Mouse (Mus musculus): ENCODE data around the gene Olfr1377. TPM values are rescaled to one million over a fixed set of nuclear protein-coding genes. Genes with fewer than 3 reads are reported as not detected.
A peak's percentile ranks its signal among the peaks of the same experiment; 100 is the strongest.

Olfr1377 gene
- not detected in 2 replicates for polyA plus RNA-seq (2015; fragmentation: Nextera tagmentation; extraction: Ambion mirVana)

DNA sequence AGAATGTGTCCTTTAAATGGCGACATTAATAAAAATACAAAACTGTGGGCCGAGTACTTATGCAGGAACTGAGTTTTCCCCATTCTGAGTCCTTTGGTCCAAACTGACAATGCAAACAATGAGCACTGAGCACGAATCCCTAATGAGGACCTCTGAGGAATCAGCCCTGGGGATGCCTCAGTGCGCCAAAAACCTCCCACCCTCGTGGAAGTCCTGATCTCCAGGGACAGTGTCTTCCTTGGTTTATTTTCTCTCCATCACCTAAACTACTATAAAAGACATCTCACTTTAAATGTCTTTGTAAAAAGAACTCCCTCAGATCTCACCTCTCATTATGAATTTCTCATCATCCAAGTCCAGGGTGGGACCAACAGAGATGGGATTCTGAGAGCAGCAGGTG is at the start of gene Olfr1377:
Olfr1377 (plus strand) TSS at position 301 of the 400 bp plus-strand sequence.
- Histone ChIP-seq H3K4me2 (no peak within 1 kb of the TSS), H3K4me1 (replicated peaks) (no peaks in the 10 kb centered on the region), H3K9ac (no peak within 1 kb of the TSS), H3K36me3 (replicated peaks) (no peaks in the 10 kb centered on the region), H3K4me3 (replicated peaks) (no peak within 1 kb of the TSS), H3K27me3 (no peaks in the 10 kb centered on the region), H3K27ac (replicated peaks) (no peak within 1 kb of the TSS), H3K9me3 (replicated peaks) (no peaks in the 10 kb centered on the region)
- 42% methylated on average over 5 of the region's 5 CpGs for WGBS (ENCODE audit: insufficient replicate concordance)
- ATAC-seq (ENCODE audit: insufficient read depth) = no peak

DNA sequence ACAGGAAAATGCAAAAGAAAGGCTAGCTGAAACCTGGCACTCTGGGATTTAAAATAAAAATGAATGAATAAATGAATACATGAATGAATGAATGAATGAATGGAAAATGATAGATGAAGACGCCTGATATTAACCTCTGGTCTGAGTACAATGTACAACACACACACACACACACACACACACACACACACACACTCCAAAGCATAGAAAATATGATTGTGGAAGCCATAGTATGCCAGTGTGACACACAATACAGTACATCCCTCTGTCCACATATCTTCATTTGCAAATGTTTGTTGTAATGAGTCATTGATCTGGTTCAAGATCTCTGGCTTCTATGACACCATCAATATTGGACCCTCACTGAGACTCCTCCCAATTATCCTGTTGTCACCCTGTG is 49.7 kb upstream of the Olfr1377 start:
- 0 out of 2 replicates have a peak, but pooled peaks cover 3% of the 10 kb centered on the region for H3K4me1 ChIP-seq (replicated peaks)
- H3K27me3 ChIP-seq = peaks cover 26% of the 10 kb centered on the region
- H3K9ac ChIP-seq = no peak overlapping the region
- ATAC-seq (ENCODE audit: insufficient read depth) = no peak
- H3K9me3 ChIP-seq (replicated peaks) = no peaks in the 10 kb centered on the region
- no peak overlapping the region for H3K27ac ChIP-seq (replicated peaks)
- peak overlapping the region; percentile 78 for H3K4me2 ChIP-seq
- WGBS (ENCODE audit: insufficient replicate concordance) = 25% methylated on average over 1 of the region's 1 CpGs
- H3K4me3 ChIP-seq (replicated peaks) = no peak overlapping the region
- no peaks in the 10 kb centered on the region for H3K36me3 ChIP-seq (replicated peaks)

DNA sequence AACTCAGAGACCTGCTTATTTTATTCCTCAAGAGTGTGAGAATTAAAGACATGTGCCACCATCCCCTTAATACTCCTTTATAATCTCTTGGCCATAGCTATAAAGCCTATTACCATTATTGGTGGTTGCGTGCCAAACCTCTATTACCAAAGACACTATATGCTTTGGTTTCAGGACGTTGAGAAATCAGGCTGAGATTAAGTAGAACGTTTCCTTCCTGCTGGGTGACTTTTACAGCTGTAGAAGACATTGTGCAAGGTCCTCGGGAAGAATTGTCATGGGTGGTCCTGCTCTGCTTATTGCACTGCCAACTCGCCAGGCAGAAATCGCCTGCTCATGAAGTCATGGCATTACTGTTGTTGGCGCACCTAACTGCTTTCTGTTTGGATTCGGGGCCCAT is 43.3 kb upstream of the Olfr1377 start:
- WGBS (ENCODE audit: insufficient replicate concordance) = 49% methylated on average over 8 of the region's 8 CpGs
- Histone ChIP-seq H3K9me3 (replicated peaks) (no peaks in the 10 kb centered on the region), H3K4me1 (replicated peaks) (no peaks in the 10 kb centered on the region), H3K27ac (replicated peaks) (no peak overlapping the region), H3K4me3 (replicated peaks) (no peak overlapping the region), H3K36me3 (replicated peaks) (no peaks in the 10 kb centered on the region), H3K9ac (no peak overlapping the region), H3K27me3 (no peaks in the 10 kb centered on the region), H3K4me2 (no peak overlapping the region)
- no peak for ATAC-seq (ENCODE audit: insufficient read depth)

- Histone ChIP-seq H3K27ac (replicated peaks) (no peak overlapping the region), H3K9ac (no peak overlapping the region), H3K27me3 (no peaks in the 10 kb centered on the region), H3K4me1 (replicated peaks) (no peaks in the 10 kb centered on the region), H3K36me3 (replicated peaks) (no peaks in the 10 kb centered on the region), H3K9me3 (replicated peaks) (no peaks in the 10 kb centered on the region), H3K4me3 (replicated peaks) (no peak overlapping the region), H3K4me2 (no peak overlapping the region)
- WGBS (ENCODE audit: insufficient replicate concordance) = 28% methylated on average over 14 of the region's 14 CpGs
- no peak for ATAC-seq (ENCODE audit: insufficient read depth)
Observed at GRCm38 (mm10) chr11:50939621-50940366, 42.0 kb upstream of the Olfr1377 start.

- no peak overlapping the region for H3K27ac ChIP-seq (replicated peaks)
- no peaks in the 10 kb centered on the region for H3K9me3 ChIP-seq (replicated peaks)
- H3K4me2 ChIP-seq = no peak overlapping the region
- no peak overlapping the region for H3K4me3 ChIP-seq (replicated peaks)
- no peaks in the 10 kb centered on the region for H3K4me1 ChIP-seq (replicated peaks)
- H3K27me3 ChIP-seq = no peaks in the 10 kb centered on the region
- WGBS (ENCODE audit: insufficient replicate concordance) = 51% methylated on average over 12 of the region's 12 CpGs
- no peak for ATAC-seq (ENCODE audit: insufficient read depth)
- H3K9ac ChIP-seq = no peak overlapping the region
- H3K36me3 ChIP-seq (replicated peaks) = no peaks in the 10 kb centered on the region
Observed at GRCm38 (mm10) chr11:50942386-50942785, 39.4 kb upstream of the Olfr1377 start.

DNA sequence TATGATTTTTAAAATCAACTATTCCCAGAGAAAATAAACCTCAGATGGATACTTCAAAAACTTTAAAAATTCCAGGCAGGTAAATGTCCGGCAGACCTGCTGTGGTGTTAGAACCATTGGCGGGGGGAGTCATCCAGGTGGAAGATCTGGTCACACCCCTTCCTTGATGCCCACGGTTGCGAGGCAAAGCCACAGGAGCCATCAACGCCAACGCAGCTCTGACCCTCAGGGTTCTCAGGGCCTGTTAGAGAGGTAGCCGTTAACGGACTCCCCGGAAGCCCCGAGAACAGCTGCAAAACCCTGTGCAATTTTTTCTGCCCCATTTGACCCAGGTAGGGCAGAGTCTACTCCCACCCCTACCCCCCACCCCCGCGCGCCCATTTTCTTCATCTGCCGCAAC is 38.3 kb upstream of the Olfr1377 start, which contains the start of gene 4933414I15Rik:
4933414I15Rik (minus strand) TSS at position 260 of the 400 bp plus-strand sequence.
- no peak within 1 kb of the TSS for H3K4me2 ChIP-seq
- no peak for ATAC-seq (ENCODE audit: insufficient read depth)
- H3K36me3 ChIP-seq (replicated peaks) = no peaks in the 10 kb centered on the region
- H3K27ac ChIP-seq (replicated peaks) = no peak within 1 kb of the TSS
- WGBS (ENCODE audit: insufficient replicate concordance) = 65% methylated on average over 14 of the region's 14 CpGs
- H3K4me3 ChIP-seq (replicated peaks) = no peak within 1 kb of the TSS
- H3K27me3 ChIP-seq = no peaks in the 10 kb centered on the region
- H3K9ac ChIP-seq = no peak within 1 kb of the TSS
- no peaks in the 10 kb centered on the region for H3K9me3 ChIP-seq (replicated peaks)
- no peaks in the 10 kb centered on the region for H3K4me1 ChIP-seq (replicated peaks)

DNA sequence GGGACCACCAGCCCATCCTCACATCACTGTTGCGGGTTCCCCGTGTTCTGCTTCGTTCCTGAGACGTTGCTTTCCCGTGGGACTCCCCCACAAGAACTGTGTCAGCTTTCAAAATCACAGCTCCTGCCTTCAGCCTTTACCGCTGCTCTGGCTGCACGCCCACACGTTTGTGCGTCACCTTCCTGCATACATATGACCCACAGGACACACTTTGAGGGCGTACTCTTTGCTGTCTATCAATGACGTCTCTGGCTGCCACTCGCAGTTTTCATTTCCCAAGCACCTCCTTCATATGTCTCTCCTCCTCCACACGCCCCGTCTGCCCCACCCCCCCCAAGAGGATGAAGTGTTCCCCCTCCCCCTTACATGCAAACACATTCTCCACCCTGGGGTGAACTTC is 29.5 kb upstream of the Olfr1377 start:
- no peak overlapping the region for H3K4me2 ChIP-seq
- 60% methylated on average over 14 of the region's 14 CpGs for WGBS (ENCODE audit: insufficient replicate concordance)
- no peak for ATAC-seq (ENCODE audit: insufficient read depth)
- no peak overlapping the region for H3K27ac ChIP-seq (replicated peaks)
- H3K4me1 ChIP-seq (replicated peaks) = no peaks in the 10 kb centered on the region
- H3K36me3 ChIP-seq (replicated peaks) = no peaks in the 10 kb centered on the region
- H3K4me3 ChIP-seq (replicated peaks) = no peak overlapping the region
- H3K27me3 ChIP-seq = no peaks in the 10 kb centered on the region
- H3K9ac ChIP-seq = no peak overlapping the region
- no peaks in the 10 kb centered on the region for H3K9me3 ChIP-seq (replicated peaks)

DNA sequence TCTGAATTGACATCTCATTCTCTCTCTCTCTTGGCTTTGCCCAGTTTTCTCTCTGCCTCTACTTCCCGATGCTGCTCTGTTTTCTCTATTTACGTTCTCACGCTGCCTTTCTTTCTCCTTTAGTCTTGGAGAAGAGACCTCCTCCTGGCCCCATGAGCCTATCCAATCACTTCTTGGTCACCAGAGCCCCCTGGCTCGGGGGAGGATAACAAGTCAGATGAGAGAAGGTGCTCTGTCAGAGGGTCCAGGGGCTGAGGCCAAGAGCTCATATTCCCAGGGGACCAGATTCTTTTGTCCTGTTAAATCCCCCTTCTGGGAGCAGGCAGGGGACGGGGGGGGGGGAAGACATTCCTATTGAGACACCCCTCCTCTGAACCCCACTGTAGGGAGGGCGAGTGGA is 28.1 kb upstream of the Olfr1377 start, which contains the start of gene Prop1:
Prop1 (minus strand) TSS at position 101 of the 400 bp plus-strand sequence.
- Histone ChIP-seq H3K4me1 (replicated peaks) (no peaks in the 10 kb centered on the region), H3K36me3 (replicated peaks) (no peaks in the 10 kb centered on the region), H3K4me2 (no peak within 1 kb of the TSS), H3K9me3 (replicated peaks) (no peaks in the 10 kb centered on the region), H3K9ac (no peak within 1 kb of the TSS), H3K27ac (replicated peaks) (no peak within 1 kb of the TSS), H3K27me3 (no peaks in the 10 kb centered on the region), H3K4me3 (replicated peaks) (no peak within 1 kb of the TSS)
- 58% methylated on average over 5 of the region's 6 CpGs for WGBS (ENCODE audit: insufficient replicate concordance)
- ATAC-seq (ENCODE audit: insufficient read depth) = no peak

GRCm38 (mm10) chr11:50964886-50965285 is 16.9 kb upstream of the Olfr1377 start:
- 20% methylated on average over 2 of the region's 2 CpGs for WGBS (ENCODE audit: insufficient replicate concordance)
- H3K27me3 ChIP-seq = no peaks in the 10 kb centered on the region

DNA sequence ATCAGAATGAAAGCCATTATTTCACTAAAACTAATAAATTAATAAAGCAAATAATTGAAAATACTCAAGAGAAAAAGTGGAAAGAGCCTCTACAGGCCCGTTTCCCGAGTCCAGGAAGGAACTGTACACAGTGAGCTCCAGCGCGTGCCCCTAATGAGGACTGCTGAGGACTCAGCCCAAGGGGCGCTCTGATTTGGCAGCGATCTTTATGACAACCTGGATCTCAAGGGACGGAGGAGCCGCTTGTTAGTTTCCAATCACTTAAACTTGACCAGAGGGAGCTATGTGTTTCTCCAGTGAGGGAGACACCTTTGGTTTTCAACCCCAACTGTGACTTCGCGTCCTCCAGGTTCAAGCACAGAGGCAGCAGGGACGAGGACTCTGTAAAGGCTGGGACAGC is 15.5 kb upstream of the Olfr1377 start, which contains the start of gene Olfr1378:
Olfr1378 (plus strand) TSS at position 301 of the 400 bp plus-strand sequence.
- H3K4me2 ChIP-seq = no peak within 1 kb of the TSS
- no peak within 1 kb of the TSS for H3K27ac ChIP-seq (replicated peaks)
- no peaks in the 10 kb centered on the region for H3K9me3 ChIP-seq (replicated peaks)
- H3K9ac ChIP-seq = no peak within 1 kb of the TSS
- 71% methylated on average over 11 of the region's 11 CpGs for WGBS (ENCODE audit: insufficient replicate concordance)
- no peak within 1 kb of the TSS for H3K4me3 ChIP-seq (replicated peaks)
- no peak for ATAC-seq (ENCODE audit: insufficient read depth)
- H3K4me1 ChIP-seq (replicated peaks) = no peaks in the 10 kb centered on the region
- no peaks in the 10 kb centered on the region for H3K27me3 ChIP-seq
- no peaks in the 10 kb centered on the region for H3K36me3 ChIP-seq (replicated peaks)

More at GRCm38 (mm10) chr11:50964886-50965285, 16.9 kb upstream of the Olfr1377 start:
- H3K27ac ChIP-seq (replicated peaks) = no peak overlapping the region
- H3K4me3 ChIP-seq (replicated peaks) = no peak overlapping the region
- no peaks in the 10 kb centered on the region for H3K36me3 ChIP-seq (replicated peaks)
- no peaks in the 10 kb centered on the region for H3K4me1 ChIP-seq (replicated peaks)
- no peak for ATAC-seq (ENCODE audit: insufficient read depth)
- no peak overlapping the region for H3K4me2 ChIP-seq
- H3K9ac ChIP-seq = no peak overlapping the region
- H3K9me3 ChIP-seq (replicated peaks) = no peaks in the 10 kb centered on the region

- H3K4me3 ChIP-seq (replicated peaks) = no peak overlapping the region
- no peaks in the 10 kb centered on the region for H3K36me3 ChIP-seq (replicated peaks)
- no peaks in the 10 kb centered on the region for H3K4me1 ChIP-seq (replicated peaks)
- H3K4me2 ChIP-seq = no peak overlapping the region
- no peak for ATAC-seq (ENCODE audit: insufficient read depth)
- H3K9me3 ChIP-seq (replicated peaks) = no peaks in the 10 kb centered on the region
- H3K9ac ChIP-seq = no peak overlapping the region
- 64% methylated on average over 4 of the region's 4 CpGs for WGBS (ENCODE audit: insufficient replicate concordance)
- no peaks in the 10 kb centered on the region for H3K27me3 ChIP-seq
- H3K27ac ChIP-seq (replicated peaks) = no peak overlapping the region
Observed at GRCm38 (mm10) chr11:50977216-50977615, 4.6 kb upstream of the Olfr1377 start.

Data from liver, embryonic 15.5 days (tissue).